Mouse (Mus musculus) neural tube, embryonic 15.5 days (tissue): ENCODE measurements around the gene Snapc2. TPM values are rescaled to one million over a fixed set of nuclear protein-coding genes. Genes with fewer than 3 reads are reported as not detected.
"Not testable (repeated sequence)": the region's sequence is repeated elsewhere in the genome, so short reads cannot be mapped to it uniquely, and the experiment has no call there.

Source experiments
- ATAC-seq: fragments of 200-750 bp; cut with Nextera tagmentation; 2 replicates; pipeline ENCODE4 v1.8.0; 2017; ENCODE audit warnings: mild to moderate bottlenecking, moderate TSS enrichment, moderate library complexity; ENCODE audit not compliant: low FRiP score
- H3K27ac ChIP-seq: fragments of 300-500 bp; sonication (generic); replicated peaks from 2 replicates; pipeline ENCODE4 v1.5.1; 2015; ENCODE audit warnings: mild to moderate bottlenecking, inconsistent platforms
- H3K27me3 ChIP-seq: fragments of 300-500 bp; sonication (generic); replicated peaks from 2 replicates; pipeline ENCODE4 v1.6.1; 2015; ENCODE audit warnings: inconsistent platforms
- H3K36me3 ChIP-seq: fragments of 300-500 bp; sonication (generic); 2 replicates; pipeline ENCODE4 v1.6.1; 2015; ENCODE audit warnings: inconsistent platforms
- H3K4me1 ChIP-seq: fragments of 300-500 bp; sonication (generic); 2 replicates; pipeline ENCODE4 v1.6.1; 2015; ENCODE audit warnings: inconsistent platforms
- H3K4me2 ChIP-seq: fragments of 300-500 bp; sonication (generic); 2 replicates; pipeline ENCODE4 v1.6.1; 2015; ENCODE audit warnings: inconsistent platforms, mild to moderate bottlenecking, moderate library complexity
- H3K4me3 ChIP-seq: fragments of 300-500 bp; sonication (generic); replicated peaks from 2 replicates; pipeline ENCODE4 v1.5.1; 2015; ENCODE audit warnings: mild to moderate bottlenecking, inconsistent platforms
- H3K9ac ChIP-seq: fragments of 300-500 bp; sonication (generic); replicated peaks from 2 replicates; pipeline ENCODE4 v1.6.1; 2015; ENCODE audit warnings: mild to moderate bottlenecking, inconsistent platforms
- H3K9me3 ChIP-seq: fragments of 300-500 bp; sonication (generic); replicated peaks from 2 replicates; pipeline ENCODE4 v1.6.1; 2016; ENCODE audit warnings: inconsistent platforms
- WGBS: fragments of 180-500 bp; shearing (Covaris S2); methylation state at CpG from one replicate; pipeline ENCODE4 v1.1.7; 2015; ENCODE audit warnings: mixed read lengths; 5-methylcytosine and 5-hydroxymethylcytosine counted together
- polyA plus RNA-seq: library from polyadenylated mRNA; unstranded; fragments of >200 nt; fragmentation: Nextera tagmentation; extraction: Ambion mirVana; gene quantifications from 2 replicates; pipeline ENCODE4 v1.2.1, GENCODE M21; 2015

The Snapc2 gene
- polyA plus RNA-seq, 1 experiment from 2014 or later: 69.3 TPM

GRCm38 (mm10) chr8:4239193-4239890 lies 13.5 kb upstream of the Snapc2 start:
- Histone ChIP-seq H3K36me3 (peaks cover 28% of the 10 kb centered on the region), H3K9ac (peak overlapping the region; percentile 72), H3K4me1 (peaks cover 41% of the 10 kb centered on the region), H3K27me3 (no peaks in the 10 kb centered on the region), H3K27ac (peak overlapping the region; percentile 94), H3K4me2 (peak overlapping the region; percentile 87), H3K4me3 (peak overlapping the region; percentile 77), H3K9me3 (no peaks in the 10 kb centered on the region)
- 14% methylated on average over 19 of the region's 19 CpGs for WGBS
- ATAC-seq: peak; percentile 1; the same call in 1 of the 2 replicates

GRCm38 (mm10) chr8:4245061-4245460 lies 7.8 kb upstream of the Snapc2 start:
- H3K27ac ChIP-seq: no peak overlapping the region
- no peaks in the 10 kb centered on the region for H3K9me3 ChIP-seq
- peaks cover 27% of the 10 kb centered on the region for H3K4me1 ChIP-seq
- peaks cover 77% of the 10 kb centered on the region for H3K36me3 ChIP-seq
- 98% methylated on average over 5 of the region's 5 CpGs for WGBS
- H3K4me2 ChIP-seq: no peak overlapping the region
- no peaks in the 10 kb centered on the region for H3K27me3 ChIP-seq
- no peak overlapping the region for H3K4me3 ChIP-seq
- no peak for ATAC-seq
- H3K9ac ChIP-seq: no peak overlapping the region

GRCm38 (mm10) chr8:4245737-4246136 lies 7.1 kb upstream of the Snapc2 start:
- H3K4me3 ChIP-seq: no peak overlapping the region
- no peak for ATAC-seq
- WGBS: 88% methylated on average over 13 of the region's 13 CpGs
- H3K9me3 ChIP-seq: no peaks in the 10 kb centered on the region
- H3K4me1 ChIP-seq: peaks cover 25% of the 10 kb centered on the region
- no peak overlapping the region for H3K27ac ChIP-seq
- H3K36me3 ChIP-seq: peaks cover 75% of the 10 kb centered on the region
- no peak overlapping the region for H3K9ac ChIP-seq
- H3K4me2 ChIP-seq: no peak overlapping the region
- H3K27me3 ChIP-seq: no peaks in the 10 kb centered on the region

- peaks cover 12% of the 10 kb centered on the region for H3K4me1 ChIP-seq
- 92% methylated on average over 8 of the region's 8 CpGs for WGBS
- H3K4me3 ChIP-seq: no peak overlapping the region
- H3K9ac ChIP-seq: no peak overlapping the region
- ATAC-seq: no peak
- no peak overlapping the region for H3K27ac ChIP-seq
- no peaks in the 10 kb centered on the region for H3K9me3 ChIP-seq
- H3K36me3 ChIP-seq: peaks cover 69% of the 10 kb centered on the region
- H3K27me3 ChIP-seq: no peaks in the 10 kb centered on the region
- H3K4me2 ChIP-seq: no peak overlapping the region
These were observed 5.6 kb upstream of the Snapc2 start for GRCm38 (mm10) chr8:4247241-4247640.

GRCm38 (mm10) chr8:4247951-4248540 lies 4.8 kb upstream of the Snapc2 start, which contains the start of gene Tgfbr3l:
Gene Tgfbr3l, plus strand, starts transcription at chr8:4248214.
- Histone ChIP-seq H3K9ac (no peak within 1 kb of the TSS), H3K4me2 (no peak within 1 kb of the TSS), H3K9me3 (no peaks in the 10 kb centered on the region), H3K36me3 (peaks cover 63% of the 10 kb centered on the region), H3K4me1 (peaks cover 18% of the 10 kb centered on the region), H3K27ac (no peak within 1 kb of the TSS), H3K4me3 (no peak within 1 kb of the TSS), H3K27me3 (no peaks in the 10 kb centered on the region)
- ATAC-seq: no peak
- 82% methylated on average over 15 of the region's 15 CpGs for WGBS

- no peak overlapping the region for H3K4me2 ChIP-seq
- no peak overlapping the region for H3K4me3 ChIP-seq
- ATAC-seq: no peak
- H3K27me3 ChIP-seq: no peaks in the 10 kb centered on the region
- H3K9ac ChIP-seq: no peak overlapping the region
- H3K27ac ChIP-seq: no peak overlapping the region
- WGBS: 21% methylated on average over 29 of the region's 29 CpGs
- H3K9me3 ChIP-seq: no peaks in the 10 kb centered on the region
- H3K4me1 ChIP-seq: peaks cover 26% of the 10 kb centered on the region
- peaks cover 51% of the 10 kb centered on the region for H3K36me3 ChIP-seq
These were observed 3.7 kb upstream of the Snapc2 start for GRCm38 (mm10) chr8:4249213-4249612.

- Histone ChIP-seq H3K4me1 (peaks cover 36% of the 10 kb centered on the region), H3K4me3 (no peak overlapping the region), H3K9me3 (no peaks in the 10 kb centered on the region), H3K9ac (no peak overlapping the region), H3K4me2 (no peak overlapping the region), H3K36me3 (peaks cover 50% of the 10 kb centered on the region), H3K27ac (no peak overlapping the region), H3K27me3 (no peaks in the 10 kb centered on the region)
- no peak for ATAC-seq
- WGBS: 32% methylated on average over 26 of the region's 26 CpGs
These were observed 2.4 kb upstream of the Snapc2 start for GRCm38 (mm10) chr8:4250306-4250970.

- Histone ChIP-seq H3K4me3 (peak overlapping the region; percentile 97), H3K4me1 (peaks cover 51% of the 10 kb centered on the region), H3K27me3 (no peaks in the 10 kb centered on the region), H3K27ac (peak overlapping the region; percentile 98), H3K36me3 (peaks cover 43% of the 10 kb centered on the region), H3K9ac (peak overlapping the region; percentile 99), H3K4me2 (peak overlapping the region; percentile 85), H3K9me3 (no peaks in the 10 kb centered on the region)
- 47% methylated on average over 8 of the region's 8 CpGs for WGBS
- ATAC-seq: no peak
These were observed 642 bp upstream of the Snapc2 start for GRCm38 (mm10) chr8:4252116-4252760.

GRCm38 (mm10) chr8:4254001-4254400 lies 1.1 kb downstream of the Snapc2 start:
- 72% methylated on average over 6 of the region's 6 CpGs for WGBS
- H3K4me1 ChIP-seq: peaks cover 57% of the 10 kb centered on the region
- peak overlapping the region; percentile 98 for H3K27ac ChIP-seq
- H3K36me3 ChIP-seq: peaks cover 28% of the 10 kb centered on the region
- H3K27me3 ChIP-seq: no peaks in the 10 kb centered on the region
- no peaks in the 10 kb centered on the region for H3K9me3 ChIP-seq
- ATAC-seq: no peak
- H3K9ac ChIP-seq: peak overlapping the region; percentile 99
- H3K4me2 ChIP-seq: peak overlapping the region; percentile 85
- H3K4me3 ChIP-seq: peak overlapping the region; percentile 97

- H3K4me1 ChIP-seq: peaks cover 63% of the 10 kb centered on the region
- not testable (repeated sequence) for H3K27me3 ChIP-seq, H3K4me2 ChIP-seq, H3K9me3 ChIP-seq, H3K9ac ChIP-seq, ATAC-seq, H3K27ac ChIP-seq, H3K4me3 ChIP-seq
- WGBS: 87% methylated on average over 7 of the region's 7 CpGs
- peaks cover 30% of the 10 kb centered on the region for H3K36me3 ChIP-seq
These were observed 2.6 kb downstream of the Snapc2 start for GRCm38 (mm10) chr8:4255471-4255870.

- Histone ChIP-seq H3K27me3 (no peaks in the 10 kb centered on the region), H3K4me3 (peak overlapping the region; percentile 90), H3K9ac (peak overlapping the region; percentile 87), H3K9me3 (no peaks in the 10 kb centered on the region), H3K27ac (peak overlapping the region; percentile 93), H3K36me3 (peaks cover 42% of the 10 kb centered on the region), H3K4me2 (peak overlapping the region; percentile 76), H3K4me1 (peaks cover 60% of the 10 kb centered on the region)
- ATAC-seq: no peak
- 46% methylated on average over 4 of the region's 4 CpGs for WGBS
These were observed 4.0 kb downstream of the Snapc2 start for GRCm38 (mm10) chr8:4256911-4257310.
